Mouse (Mus musculus): ENCODE measurements around the gene Tagln2.

- TF ChIP-seq EP300 (IDR thresholded peaks at IDR 0.05; ENCODE audit: low read depth) (no peak), CTCF (IDR thresholded peaks at IDR 0.05; ENCODE audit: low read depth) (no peak)
Measured at GRCm38 (mm10) chr1:172474196-172474595, 25.7 kb upstream of the Tagln2 start.
